ENCODE assay signal across 21 mouse cellular contexts in genomic region chr11:100105576-100106122, GRCm38 (mm10). TPM values are rescaled to one million over a fixed set of nuclear protein-coding genes. Genes with fewer than 3 reads are reported as not detected.
A peak's percentile ranks its signal among the peaks of the same experiment; 100 is the strongest.
DNase-seq lines count a peak whose midpoint lies in the region; ATAC-seq and TF ChIP-seq lines count a peak whose summit lies in the region.
"Had no signal": no experiment of that assay in that cellular context is flagged by ENCODE, and none has a peak within 500 bp of the region (broad histone marks: within the 10 kb centered on the region; RNA-seq: fewer than 3 reads in every experiment).

TSS of gene Krt36 (minus strand) at chr11:100105626.

- H3K27ac ChIP-seq in intestine, embryonic 15.5 days = no peak within 1 kb of the TSS
- H3K27ac ChIP-seq in intestine, postnatal 0 days (ENCODE audit: low read depth, low read length) = no peak within 1 kb of the TSS
- H3K27ac ChIP-seq in limb, embryonic 15.5 days = no peak within 1 kb of the TSS
- no peak within 1 kb of the TSS for H3K27ac ChIP-seq in limb, embryonic 10.5 days
- no peak within 1 kb of the TSS for H3K27ac ChIP-seq in intestine, embryonic 16.5 days (ENCODE audit: low read length)
- H3K27ac ChIP-seq in midbrain, embryonic 11.5 days (ENCODE audit: low read depth, low read length) = no peak within 1 kb of the TSS

- H3K9ac ChIP-seq in intestine, embryonic 15.5 days = no peak within 1 kb of the TSS
- no peak within 1 kb of the TSS for H3K9ac ChIP-seq in intestine, postnatal 0 days (ENCODE audit: low read depth, low read length)
- no peak within 1 kb of the TSS for H3K9ac ChIP-seq in limb, embryonic 15.5 days
- no peak within 1 kb of the TSS for H3K9ac ChIP-seq in intestine, embryonic 16.5 days (ENCODE audit: low read depth, low read length)
- H3K9ac ChIP-seq in midbrain, embryonic 11.5 days (ENCODE audit: low read length) = no peak within 1 kb of the TSS

- peak; percentile 53; the same call in 1 of the 2 replicates for ATAC-seq in intestine, embryonic 15.5 days
- no peak for ATAC-seq in intestine, postnatal 0 days
- no peak for ATAC-seq in limb, embryonic 15.5 days (ENCODE audit: insufficient number of reproducible peaks, low FRiP score, low TSS enrichment, low read depth)
- ATAC-seq in intestine, embryonic 16.5 days = peak; percentile 59; the same call in 1 of the 2 replicates
- ATAC-seq in midbrain, embryonic 11.5 days (ENCODE audit: low FRiP score) = no peak
- ATAC-seq: activated CD4-positive, CD25-positive, alpha-beta regulatory T cell, adult 4 months; CD4-positive, CD25-positive, alpha-beta regulatory T cell, adult 4 months; Patski had no signal

- H3K27me3 ChIP-seq in intestine, embryonic 15.5 days (replicated peaks) = no peaks in the 10 kb centered on the region
- no peaks in the 10 kb centered on the region for H3K27me3 ChIP-seq in intestine, postnatal 0 days (replicated peaks; ENCODE audit: control insufficient read depth, insufficient read depth, low read length)
- no peaks in the 10 kb centered on the region for H3K27me3 ChIP-seq in limb, embryonic 15.5 days
- H3K27me3 ChIP-seq in limb, embryonic 10.5 days (ENCODE audit: low read depth, poor library complexity, severe bottlenecking) = no peaks in the 10 kb centered on the region
- no peaks in the 10 kb centered on the region for H3K27me3 ChIP-seq in intestine, embryonic 16.5 days (replicated peaks; ENCODE audit: control insufficient read depth, insufficient read depth, low read length)
- no peaks in the 10 kb centered on the region for H3K27me3 ChIP-seq in midbrain, embryonic 11.5 days (ENCODE audit: control insufficient read depth, insufficient read depth, low read length)
- H3K27me3 ChIP-seq: Patski had no signal

- 69% methylated on average over 6 of the region's 6 CpGs for WGBS in intestine, embryonic 15.5 days
- 62% methylated on average over 6 of the region's 6 CpGs for WGBS in intestine, postnatal 0 days
- 73% methylated on average over 6 of the region's 6 CpGs for WGBS in limb, embryonic 15.5 days
- WGBS in limb, embryonic 10.5 days = 82% methylated on average over 6 of the region's 6 CpGs
- 67% methylated on average over 6 of the region's 6 CpGs for WGBS in intestine, embryonic 16.5 days
- WGBS in midbrain, embryonic 11.5 days = 90% methylated on average over 6 of the region's 6 CpGs

- no peak within 1 kb of the TSS for H3K4me3 ChIP-seq in intestine, embryonic 15.5 days (replicated peaks)
- H3K4me3 ChIP-seq in intestine, postnatal 0 days (ENCODE audit: low read depth, low read length) = no peak within 1 kb of the TSS
- H3K4me3 ChIP-seq in limb, embryonic 15.5 days = no peak within 1 kb of the TSS
- H3K4me3 ChIP-seq in limb, embryonic 10.5 days = no peak within 1 kb of the TSS
- no peak within 1 kb of the TSS for H3K4me3 ChIP-seq in intestine, embryonic 16.5 days (ENCODE audit: low read length)
- no peak within 1 kb of the TSS for H3K4me3 ChIP-seq in midbrain, embryonic 11.5 days (ENCODE audit: low read depth, low read length)

- H3K4me2 ChIP-seq in intestine, embryonic 15.5 days (replicated peaks) = no peak within 1 kb of the TSS
- H3K4me2 ChIP-seq in intestine, postnatal 0 days (replicated peaks; ENCODE audit: low read depth) = no peak within 1 kb of the TSS
- no peak within 1 kb of the TSS for H3K4me2 ChIP-seq in limb, embryonic 15.5 days
- no peak within 1 kb of the TSS for H3K4me2 ChIP-seq in intestine, embryonic 16.5 days (ENCODE audit: low read depth, low read length)
- no peak within 1 kb of the TSS for H3K4me2 ChIP-seq in midbrain, embryonic 11.5 days

- peaks cover 11% of the 10 kb centered on the region for H3K4me1 ChIP-seq in intestine, embryonic 15.5 days (replicated peaks)
- H3K4me1 ChIP-seq in intestine, postnatal 0 days (replicated peaks; ENCODE audit: control insufficient read depth, insufficient read depth, low read length) = no peaks in the 10 kb centered on the region
- H3K4me1 ChIP-seq in limb, embryonic 15.5 days = no peaks in the 10 kb centered on the region
- 0 out of 2 replicates have a peak, but pooled peaks cover 5% of the 10 kb centered on the region for H3K4me1 ChIP-seq in limb, embryonic 10.5 days
- 0 out of 2 replicates have a peak, but pooled peaks cover 3% of the 10 kb centered on the region for H3K4me1 ChIP-seq in intestine, embryonic 16.5 days (ENCODE audit: control insufficient read depth, insufficient read depth, low read length)
- H3K4me1 ChIP-seq in midbrain, embryonic 11.5 days (ENCODE audit: control insufficient read depth, insufficient read depth, low read length) = no peaks in the 10 kb centered on the region

- no peak for TF ChIP-seq CTCF in intestine, postnatal 0 days (IDR thresholded peaks at IDR 0.05; ENCODE audit: low read depth)

- no peak for DNase-seq in limb, embryonic 10.5 days (ENCODE audit: low spot score)
- DNase-seq in midbrain, embryonic 11.5 days (ENCODE audit: low spot score, missing footprints) = no peak
- DNase-seq: adrenal gland, adult 2 months; adrenal gland, adult 8-10 months; adrenal gland, postnatal 10 days; adrenal gland, postnatal 14 days; adrenal gland, postnatal 25 days; adrenal gland, postnatal 36 days; B cell, adult 2 months; cerebellum, adult 11 months; cerebellum, adult 11-12 months; cerebellum, adult 18-20 months had no signal

- no peaks in the 10 kb centered on the region for H3K9me3 ChIP-seq in intestine, embryonic 15.5 days
- no peaks in the 10 kb centered on the region for H3K9me3 ChIP-seq in intestine, postnatal 0 days (ENCODE audit: control insufficient read depth)
- no peaks in the 10 kb centered on the region for H3K9me3 ChIP-seq in limb, embryonic 15.5 days
- no peaks in the 10 kb centered on the region for H3K9me3 ChIP-seq in limb, embryonic 10.5 days (replicated peaks)
- H3K9me3 ChIP-seq in intestine, embryonic 16.5 days (ENCODE audit: control insufficient read depth, low read length) = no peaks in the 10 kb centered on the region
- no peaks in the 10 kb centered on the region for H3K9me3 ChIP-seq in midbrain, embryonic 11.5 days (ENCODE audit: control insufficient read depth, low read length)

- no peaks in the 10 kb centered on the region for H3K36me3 ChIP-seq in intestine, embryonic 15.5 days
- no peaks in the 10 kb centered on the region for H3K36me3 ChIP-seq in intestine, postnatal 0 days (ENCODE audit: control insufficient read depth, insufficient read depth)
- H3K36me3 ChIP-seq in limb, embryonic 15.5 days = no peaks in the 10 kb centered on the region
- no peaks in the 10 kb centered on the region for H3K36me3 ChIP-seq in limb, embryonic 10.5 days
- no peaks in the 10 kb centered on the region for H3K36me3 ChIP-seq in intestine, embryonic 16.5 days (ENCODE audit: control insufficient read depth, insufficient read depth, low read length)
- H3K36me3 ChIP-seq in midbrain, embryonic 11.5 days (ENCODE audit: control insufficient read depth, insufficient read depth, low read length) = no peaks in the 10 kb centered on the region
- H3K36me3 ChIP-seq: G1E had no signal

RNA-seq across cellular contexts. Expression of gene Krt36, which starts in this region (rescaled TPM):
- not detected in 2 replicates for polyA plus RNA-seq in intestine, embryonic 15.5 days (2015; fragmentation: Nextera tagmentation; extraction: Ambion mirVana)
- 0.09 and 0.16 TPM in 2 replicates for polyA plus RNA-seq in intestine, postnatal 0 days (2015; fragmentation: Nextera tagmentation; extraction: Ambion mirVana)
- polyA plus RNA-seq in limb, embryonic 15.5 days (2015; fragmentation: Nextera tagmentation; extraction: Ambion mirVana) = 55.9 and 83.7 TPM in 2 replicates
- polyA plus RNA-seq in limb, embryonic 10.5 days (2016; fragmentation: Nextera tagmentation; extraction: Ambion mirVana) = not detected in 2 replicates
- 0.10 TPM in 1 of 2 replicates, not detected in the other for polyA plus RNA-seq in intestine, embryonic 16.5 days (2015; fragmentation: Nextera tagmentation; extraction: Ambion mirVana)
- not detected in 2 replicates for polyA plus RNA-seq in midbrain, embryonic 11.5 days (2014; fragmentation: Nextera tagmentation; extraction: Ambion mirVana)
- polyA plus RNA-seq: activated CD4-positive, CD25-positive, alpha-beta regulatory T cell, adult 4 months; brain, embryonic 14.5 days; CD4-positive, CD25-positive, alpha-beta regulatory T cell, adult 4 months; G1E; Patski had no signal

Comparison
In these comparisons a context has a peak if more than half of its experiments do, and no peak if none do; other contexts are left out.
1. RNA of gene Krt36 (polyA plus RNA-seq): 55.9 to 83.7 TPM in limb, embryonic 15.5 days; 0.09 to 0.16 TPM in intestine, postnatal 0 days, 0.10 TPM in intestine, embryonic 16.5 days, not detected in limb, embryonic 10.5 days, not detected in intestine, embryonic 15.5 days and not detected in midbrain, embryonic 11.5 days; every median in the first group is over 10 times any median in the second.
2. Peak in ATAC-seq in intestine, embryonic 15.5 days; RNA of the gene not detected or under 1 TPM.
3. Peak in ATAC-seq in intestine, embryonic 16.5 days; RNA of the gene not detected or under 1 TPM.